Mouse (Mus musculus) forebrain, embryonic 11.5 days (tissue): ENCODE measurements around the gene Il1a. TPM values are rescaled to one million over a fixed set of nuclear protein-coding genes. Genes with fewer than 3 reads are reported as not detected.

Experiments used
- ATAC-seq: fragments of 200-750 bp; cut with Nextera tagmentation; replicated peaks from 2 replicates; pipeline ENCODE4 v1.8.0; 2017; ENCODE audit warnings: moderate TSS enrichment; ENCODE audit not compliant: low FRiP score
- DNase-seq: peaks from one replicate; pipeline ENCODE4 v3.0.0-alpha.2; 2017; ENCODE audit warnings: low spot score
- H3K27ac ChIP-seq: fragments of 300-500 bp; sonication (generic); 2 replicates; pipeline ENCODE4 v1.5.1; 2014; ENCODE audit warnings: low read depth, low read length
- H3K27me3 ChIP-seq: fragments of 300-500 bp; sonication (generic); 2 replicates; pipeline ENCODE4 v1.6.1; 2014; ENCODE audit warnings: mild to moderate bottlenecking, low read length, mixed read lengths; ENCODE audit not compliant: control insufficient read depth, insufficient read depth
- H3K36me3 ChIP-seq: fragments of 300-500 bp; sonication (generic); 2 replicates; pipeline ENCODE4 v1.6.1; 2014; ENCODE audit warnings: mild to moderate bottlenecking, low read length, moderate library complexity, mixed read lengths; ENCODE audit not compliant: control insufficient read depth, insufficient read depth
- H3K4me1 ChIP-seq: fragments of 300-500 bp; sonication (generic); replicated peaks from 2 replicates; pipeline ENCODE4 v1.6.1; 2014; ENCODE audit warnings: low read length, mixed read lengths; ENCODE audit not compliant: control insufficient read depth, insufficient read depth
- H3K4me2 ChIP-seq: fragments of 300-500 bp; sonication (generic); 2 replicates; pipeline ENCODE4 v1.6.1; 2014; ENCODE audit warnings: low read depth, mild to moderate bottlenecking, low read length, moderate library complexity, mixed read lengths; ENCODE audit not compliant: severe bottlenecking
- H3K4me3 ChIP-seq: fragments of 300-500 bp; sonication (generic); 2 replicates; pipeline ENCODE4 v1.5.1; 2014; ENCODE audit warnings: low read depth, low read length
- H3K9ac ChIP-seq: fragments of 300-500 bp; sonication (generic); 2 replicates; pipeline ENCODE4 v1.6.1; 2014; ENCODE audit warnings: low read length
- H3K9me3 ChIP-seq: fragments of 300-500 bp; sonication (generic); 2 replicates; pipeline ENCODE4 v1.6.1; 2016; ENCODE audit warnings: low read length, mixed read lengths; ENCODE audit not compliant: control insufficient read depth
- WGBS: fragments of 180-500 bp; shearing (Covaris S2); extraction: QIAGEN DNeasy Blood & Tissue Kit; methylation state at CpG from one replicate; pipeline ENCODE4 v1.1.7; 2014; 5-methylcytosine and 5-hydroxymethylcytosine counted together
- polyA plus RNA-seq: library from polyadenylated mRNA; unstranded; fragments of >200 nt; fragmentation: Nextera tagmentation; extraction: Ambion mirVana; gene quantifications from 2 replicates; pipeline ENCODE4 v1.2.1, GENCODE M21; 2014

Il1a gene
- polyA plus RNA-seq, 1 experiment from 2014 or later: 0.12 TPM

- Histone ChIP-seq H3K36me3 (peaks cover 16% of the 10 kb centered on the region), H3K4me2 (no peak overlapping the region), H3K27me3 (no peaks in the 10 kb centered on the region), H3K4me3 (no peak overlapping the region), H3K27ac (no peak overlapping the region), H3K4me1 (no peaks in the 10 kb centered on the region), H3K9ac (no peak overlapping the region), H3K9me3 (no peaks in the 10 kb centered on the region)
- 95% methylated on average over 5 of the region's 5 CpGs for WGBS
- DNase-seq (no peak), ATAC-seq (no peak)
Measured at GRCm38 (mm10) chr2:129273823-129274222, 35.9 kb downstream of the Il1a start.

GRCm38 (mm10) chr2:129270621-129271020 lies 39.2 kb downstream of the Il1a start:
- H3K36me3 ChIP-seq: peaks cover 19% of the 10 kb centered on the region
- H3K9ac ChIP-seq: no peak overlapping the region
- no peak overlapping the region for H3K4me2 ChIP-seq
- DNase-seq: no peak
- 94% methylated on average over 9 of the region's 9 CpGs for WGBS
- no peaks in the 10 kb centered on the region for H3K4me1 ChIP-seq
- no peaks in the 10 kb centered on the region for H3K27me3 ChIP-seq
- ATAC-seq: no peak
- H3K4me3 ChIP-seq: no peak overlapping the region
- no peak overlapping the region for H3K27ac ChIP-seq
- H3K9me3 ChIP-seq: no peaks in the 10 kb centered on the region

- DNase-seq (no peak), ATAC-seq (no peak)
- Histone ChIP-seq H3K4me2 (no peak overlapping the region), H3K4me3 (no peak overlapping the region), H3K4me1 (no peaks in the 10 kb centered on the region), H3K36me3 (peaks cover 19% of the 10 kb centered on the region), H3K9me3 (no peaks in the 10 kb centered on the region), H3K27me3 (no peaks in the 10 kb centered on the region), H3K27ac (no peak overlapping the region), H3K9ac (no peak overlapping the region)
- 94% methylated on average over 5 of the region's 5 CpGs for WGBS
Measured at GRCm38 (mm10) chr2:129269986-129270385, 39.8 kb downstream of the Il1a start.

GRCm38 (mm10) chr2:129269161-129269643 lies 40.6 kb downstream of the Il1a start:
- no peak overlapping the region for H3K27ac ChIP-seq
- H3K4me2 ChIP-seq: no peak overlapping the region
- DNase-seq (no peak), ATAC-seq (no peak)
- 96% methylated on average over 12 of the region's 12 CpGs for WGBS
- no peaks in the 10 kb centered on the region for H3K9me3 ChIP-seq
- peaks cover 19% of the 10 kb centered on the region for H3K36me3 ChIP-seq
- H3K4me1 ChIP-seq: no peaks in the 10 kb centered on the region
- H3K27me3 ChIP-seq: no peaks in the 10 kb centered on the region
- no peak overlapping the region for H3K4me3 ChIP-seq
- no peak overlapping the region for H3K9ac ChIP-seq

- Histone ChIP-seq H3K36me3 (peaks cover 16% of the 10 kb centered on the region), H3K27me3 (no peaks in the 10 kb centered on the region), H3K9ac (no peak overlapping the region), H3K27ac (no peak overlapping the region), H3K4me1 (no peaks in the 10 kb centered on the region), H3K9me3 (no peaks in the 10 kb centered on the region), H3K4me2 (no peak overlapping the region), H3K4me3 (no peak overlapping the region)
- ATAC-seq (no peak), DNase-seq (no peak)
- WGBS: 88% methylated on average over 5 of the region's 5 CpGs
Measured at GRCm38 (mm10) chr2:129267738-129268137, 42.0 kb downstream of the Il1a start.

- H3K9me3 ChIP-seq: no peaks in the 10 kb centered on the region
- no peak overlapping the region for H3K27ac ChIP-seq
- ATAC-seq: no peak
- peaks cover 11% of the 10 kb centered on the region for H3K36me3 ChIP-seq
- no peak overlapping the region for H3K4me3 ChIP-seq
- H3K4me1 ChIP-seq: no peaks in the 10 kb centered on the region
- 95% methylated on average over 7 of the region's 7 CpGs for WGBS
- H3K4me2 ChIP-seq: no peak overlapping the region
- no peak overlapping the region for H3K9ac ChIP-seq
- H3K27me3 ChIP-seq: no peaks in the 10 kb centered on the region
- DNase-seq: no peak
Measured at GRCm38 (mm10) chr2:129265316-129265715, 44.5 kb downstream of the Il1a start.

- no peak overlapping the region for H3K4me3 ChIP-seq
- no peaks in the 10 kb centered on the region; the same call in 1 of the 2 replicates for H3K36me3 ChIP-seq
- H3K27ac ChIP-seq: no peak overlapping the region
- 83% methylated on average over 5 of the region's 5 CpGs for WGBS
- no peaks in the 10 kb centered on the region for H3K27me3 ChIP-seq
- no peak for ATAC-seq
- H3K4me1 ChIP-seq: no peaks in the 10 kb centered on the region
- H3K9me3 ChIP-seq: no peaks in the 10 kb centered on the region
- DNase-seq: no peak
- H3K9ac ChIP-seq: no peak overlapping the region
- no peak overlapping the region for H3K4me2 ChIP-seq
Measured at GRCm38 (mm10) chr2:129263073-129263472, 46.7 kb downstream of the Il1a start.

GRCm38 (mm10) chr2:129261151-129261794 lies 48.5 kb downstream of the Il1a start:
- DNase-seq (no peak), ATAC-seq (no peak)
- Histone ChIP-seq H3K9ac (no peak overlapping the region), H3K4me2 (no peak overlapping the region), H3K9me3 (no peaks in the 10 kb centered on the region), H3K27me3 (no peaks in the 10 kb centered on the region), H3K4me1 (no peaks in the 10 kb centered on the region), H3K36me3 (no peaks in the 10 kb centered on the region), H3K4me3 (no peak overlapping the region), H3K27ac (no peak overlapping the region)
- WGBS: 57% methylated on average over 6 of the region's 6 CpGs

GRCm38 (mm10) chr2:129260646-129261045 lies 49.1 kb downstream of the Il1a start:
- no peaks in the 10 kb centered on the region for H3K27me3 ChIP-seq
- no peaks in the 10 kb centered on the region for H3K9me3 ChIP-seq
- no peak overlapping the region for H3K9ac ChIP-seq
- WGBS: 74% methylated on average over 3 of the region's 3 CpGs
- no peak overlapping the region for H3K4me2 ChIP-seq
- ATAC-seq: no peak
- DNase-seq: no peak
- H3K36me3 ChIP-seq: no peaks in the 10 kb centered on the region
- H3K27ac ChIP-seq: no peak overlapping the region
- no peaks in the 10 kb centered on the region for H3K4me1 ChIP-seq
- no peak overlapping the region for H3K4me3 ChIP-seq
